Mouse (Mus musculus) adrenal gland, adult 10 weeks (tissue): ENCODE data around the gene Tns4. TPM values are rescaled to one million over a fixed set of nuclear protein-coding genes. Genes with fewer than 3 reads are reported as not detected.

ENCODE experiments used
- polyA plus RNA-seq: library from polyadenylated mRNA; stranded (reverse); fragments of 350-450 nt; fragmentation: Illumina TruSeq; extraction: RNeasy Lipid Tissue Mini Kit (QIAGEN cat#74804); gene quantifications from one replicate; pipeline ENCODE4 v1.2.3, GENCODE M21; 2014; ENCODE audit warnings: low read depth, low replicate concordance

Gene Tns4
- 0.12 TPM for polyA plus RNA-seq

GRCm38 (mm10) chr11:99089077-99089601, at the start of gene Tns4:
Tns4 (minus strand) TSS chr11:99089306.

DNA sequence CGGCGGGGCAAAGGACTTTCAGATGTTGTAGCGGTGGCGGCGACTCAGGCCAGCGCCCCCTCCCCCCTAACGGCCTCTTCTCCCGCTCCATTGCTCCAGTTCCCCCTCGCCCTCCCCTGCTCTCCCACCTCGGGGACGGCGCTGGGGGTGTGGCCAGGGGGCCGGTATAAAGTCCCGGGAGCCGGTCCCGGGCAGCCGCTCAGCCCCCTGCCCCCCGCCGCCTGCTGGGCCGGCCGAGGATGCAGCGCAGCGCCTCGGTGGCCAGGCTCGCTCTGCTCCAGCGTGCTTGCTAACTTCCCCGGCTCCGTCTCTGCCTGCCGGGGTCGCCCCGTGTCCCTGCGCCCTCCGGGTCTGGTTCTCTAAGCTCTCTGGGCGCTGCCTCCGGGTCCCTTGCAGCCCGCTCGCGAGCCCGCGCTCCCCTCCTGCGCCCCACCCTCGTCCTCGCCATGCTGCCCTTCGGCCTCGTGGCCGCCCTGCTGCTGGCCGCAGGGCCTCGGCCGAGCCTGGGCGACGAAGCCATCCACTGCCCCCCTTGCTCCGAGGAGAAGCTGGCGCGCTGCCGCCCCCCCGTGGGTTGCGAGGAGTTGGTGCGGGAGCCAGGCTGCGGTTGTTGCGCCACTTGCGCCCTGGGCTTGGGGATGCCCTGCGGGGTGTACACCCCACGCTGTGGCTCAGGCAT, 47.9 kb downstream of the Tns4 start, which contains the start of gene Igfbp4:
Igfbp4 (plus strand) TSS at position 194 of the 679 bp plus-strand sequence.

DNA sequence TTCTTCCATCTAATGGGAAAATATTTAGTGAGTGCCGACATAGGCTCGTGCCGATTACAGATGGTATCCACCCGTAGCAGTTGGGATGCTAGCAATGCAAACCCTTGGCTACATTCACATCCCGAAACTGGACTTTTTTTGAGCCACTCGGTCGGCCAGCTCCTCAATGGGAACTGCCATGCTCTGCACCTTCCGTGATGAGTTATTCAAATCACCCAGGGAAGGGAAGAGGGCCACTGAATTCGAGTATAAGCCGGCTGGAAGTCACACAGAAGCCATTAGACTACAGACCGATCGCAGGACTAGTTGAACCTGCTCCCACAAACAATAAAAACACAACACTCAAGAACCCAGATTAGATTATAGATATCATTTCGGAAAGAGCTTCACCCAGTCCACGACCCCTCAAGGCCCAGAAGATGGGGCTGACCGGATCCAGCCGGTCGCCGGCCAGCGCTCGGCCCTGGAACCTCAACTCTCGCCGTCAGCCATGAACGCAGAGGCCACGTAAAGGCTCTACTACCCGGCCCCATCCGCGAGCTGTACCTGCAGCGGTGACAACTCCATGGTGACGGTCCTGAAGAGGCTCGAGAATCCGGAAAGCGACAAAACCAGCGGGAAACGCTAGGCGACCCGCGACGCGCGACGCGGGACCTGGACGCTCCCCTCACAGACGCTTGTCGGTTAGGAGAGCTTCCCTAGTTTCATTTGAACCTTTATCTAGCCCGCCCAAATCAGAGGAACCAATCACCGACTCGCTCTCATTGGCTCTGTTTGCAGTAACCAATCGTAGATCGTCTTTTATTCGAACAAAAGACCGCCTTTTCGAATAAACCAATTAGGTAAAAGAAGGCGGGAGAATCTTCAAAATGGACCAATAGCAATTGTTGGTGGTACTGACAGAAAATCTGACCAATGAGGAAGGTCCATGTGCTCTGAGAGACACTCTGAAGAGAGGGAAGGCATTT, 65.3 kb downstream of the Tns4 start, which contains the start of gene Top2a:
Top2a (minus strand) TSS at position 690 of the 968 bp plus-strand sequence.

Other genes with a start within 250 kb of the Tns4 start
- gene Wipf2, start 225.7 kb downstream of the Tns4 start, polyA plus RNA-seq = 9.9 TPM
- 0.58 TPM for gene Cdc6, start 181.5 kb downstream of the Tns4 start, polyA plus RNA-seq
- gene Rara, start 161.5 kb downstream of the Tns4 start, polyA plus RNA-seq = 1.1 TPM
- not detected for gene Gjd3, start 106.3 kb downstream of the Tns4 start, polyA plus RNA-seq
- gene Top2a, start 65.1 kb downstream of the Tns4 start, polyA plus RNA-seq = 19.0 TPM
- 23.3 TPM for gene Igfbp4, start 48.1 kb downstream of the Tns4 start, polyA plus RNA-seq
- not detected for gene Ccr7, start 65.8 kb upstream of the Tns4 start, polyA plus RNA-seq
- 138 TPM for gene Smarce1, start 141.7 kb upstream of the Tns4 start, polyA plus RNA-seq
- 6.1 TPM for gene Krt222, start 154.8 kb upstream of the Tns4 start, polyA plus RNA-seq
- gene Krt24, start 196.0 kb upstream of the Tns4 start, polyA plus RNA-seq = not detected
- not detected for gene Krt25, start 233.6 kb upstream of the Tns4 start, polyA plus RNA-seq
- gene Krt26, start 248.7 kb upstream of the Tns4 start, polyA plus RNA-seq = not detected